In the genomic region with DNA sequence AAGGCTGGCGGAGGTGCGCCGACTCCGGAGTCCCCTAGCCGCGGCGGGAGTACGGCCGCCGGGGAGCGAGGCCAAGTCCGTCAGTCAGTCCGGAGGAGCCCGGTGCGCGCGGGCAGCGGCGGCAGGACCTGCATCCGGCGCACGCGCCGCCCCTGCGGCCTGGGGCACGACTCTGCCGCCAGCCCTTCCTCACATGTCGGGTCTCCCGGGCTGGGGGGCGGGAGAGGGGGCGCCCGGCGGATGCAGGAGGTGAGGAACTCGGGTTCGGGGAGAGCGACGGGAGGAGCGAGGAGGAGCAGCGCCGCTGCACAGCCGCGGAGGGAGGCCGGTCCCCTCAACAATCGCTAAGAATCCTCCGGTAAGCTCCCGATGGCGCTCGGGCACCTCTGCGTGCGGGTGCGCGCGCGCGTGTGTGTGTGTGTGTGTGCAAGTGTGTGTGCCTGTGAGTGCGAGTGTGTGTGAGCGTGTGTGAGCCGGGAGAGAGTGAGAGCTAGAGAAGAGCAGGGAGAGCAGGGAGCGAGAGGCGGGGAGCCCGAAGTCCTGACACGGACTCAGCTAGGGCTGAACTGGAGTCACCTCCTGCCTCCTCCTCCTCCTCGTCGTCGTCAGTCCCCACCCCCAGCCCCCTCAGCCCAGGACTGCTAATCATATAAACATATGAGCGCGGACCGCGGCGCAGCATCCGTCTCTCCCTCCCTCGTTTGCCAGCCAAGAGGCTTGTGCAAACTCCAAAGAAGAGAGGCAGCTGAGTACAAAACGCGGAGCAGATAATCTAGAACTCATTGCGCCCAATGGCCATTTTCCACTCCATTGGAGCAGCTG, we compare ENCODE assay signal across 7 mouse cellular contexts. TPM values are rescaled to one million over a fixed set of nuclear protein-coding genes. Genes with fewer than 3 reads are reported as not detected.
DNase-seq lines count a peak whose midpoint lies in the region; ATAC-seq and TF ChIP-seq lines count a peak whose summit lies in the region.

No protein-coding gene starts in this region.

- peak; percentile 83 for ATAC-seq in heart, embryonic 11.5 days (replicated peaks; ENCODE audit: insufficient number of reproducible peaks, low FRiP score, low TSS enrichment)
- peak; percentile 92 for ATAC-seq in kidney, embryonic 16.5 days (ENCODE audit: low FRiP score, low TSS enrichment)
- ATAC-seq in monocyte, adult 5-6 weeks (replicated peaks; ENCODE audit: insufficient number of reproducible peaks, low FRiP score, low TSS enrichment, poor library complexity, severe bottlenecking): peak; percentile 32; the same call in 1 of the 2 replicates
- ATAC-seq in stomach, embryonic 15.5 days (ENCODE audit: insufficient read depth, low FRiP score, low read depth): peak; percentile 89

- DNase-seq in brain, embryonic 14.5 days (ENCODE audit: low read depth): peak; percentile 98
- DNase-seq in fat pad, adult 2 months (ENCODE audit: extremely low read depth, low read depth, low spot score): peak; percentile 42
- DNase-seq in liver, adult 2 months (ENCODE audit: extremely low read depth, low read depth, low spot score): peak; percentile 86

- peak overlapping the region; percentile 88 for H3K4me3 ChIP-seq in heart, embryonic 11.5 days (ENCODE audit: low read depth, low read length)
- H3K4me3 ChIP-seq in kidney, embryonic 16.5 days (ENCODE audit: low read length): peak overlapping the region; percentile 98
- H3K4me3 ChIP-seq in liver, adult 2 months (ENCODE audit: insufficient read depth, low read depth, low read length): peak overlapping the region; percentile 64
- peak overlapping the region; percentile 90 for H3K4me3 ChIP-seq in stomach, embryonic 15.5 days (replicated peaks)

- TF ChIP-seq POLR2A in brain, embryonic 14.5 days (IDR thresholded peaks at IDR 0.05; ENCODE audit: borderline replicate concordance, extremely low read depth, insufficient read depth, insufficient read length, poor library complexity, severe bottlenecking): peak; percentile 23; the same call in 1 of the 2 replicates
- TF ChIP-seq POLR2A in liver, adult 2 months (IDR thresholded peaks at IDR 0.05; ENCODE audit: extremely low read depth, insufficient read depth, low read length): peak; percentile 82

- H3K27me3 ChIP-seq in heart, embryonic 11.5 days (ENCODE audit: control insufficient read depth, insufficient read depth, low read length): no peaks in the 10 kb centered on the region
- H3K27me3 ChIP-seq in kidney, embryonic 16.5 days (ENCODE audit: insufficient read depth, low read length): no peaks in the 10 kb centered on the region
- H3K27me3 ChIP-seq in liver, adult 2 months (ENCODE audit: control insufficient read depth, insufficient read depth, low read length): no peaks in the 10 kb centered on the region
- no peaks in the 10 kb centered on the region for H3K27me3 ChIP-seq in stomach, embryonic 15.5 days (replicated peaks)

- WGBS in heart, embryonic 11.5 days (ENCODE audit: insufficient replicate concordance): under 1% methylated on average over 73 of the region's 75 CpGs
- WGBS in kidney, embryonic 16.5 days: under 1% methylated on average over 69 of the region's 75 CpGs
- under 1% methylated on average over 75 of the region's 75 CpGs for WGBS in liver, adult 2 months
- whole genome bisulfite sequencing in stomach, embryonic 15.5 days: under 1% methylated on average over 73 of the region's 75 CpGs

- peaks cover 26% of the 10 kb centered on the region for H3K79me2 ChIP-seq in liver, adult 2 months (ENCODE audit: control insufficient read depth, insufficient read depth, low read length)

- no peaks in the 10 kb centered on the region for H3K9me3 ChIP-seq in heart, embryonic 11.5 days (replicated peaks; ENCODE audit: control insufficient read depth, low read length)
- no peaks in the 10 kb centered on the region for H3K9me3 ChIP-seq in kidney, embryonic 16.5 days (ENCODE audit: low read length)
- no peaks in the 10 kb centered on the region for H3K9me3 ChIP-seq in stomach, embryonic 15.5 days

- peak overlapping the region; percentile 98 for H3K27ac ChIP-seq in heart, embryonic 11.5 days (ENCODE audit: low read depth, low read length)
- H3K27ac ChIP-seq in kidney, embryonic 16.5 days (ENCODE audit: low read length): peak overlapping the region; percentile 100
- peak overlapping the region; percentile 86 for H3K27ac ChIP-seq in liver, adult 2 months (replicated peaks; ENCODE audit: insufficient read depth, low read depth, low read length)
- peak overlapping the region; percentile 100 for H3K27ac ChIP-seq in stomach, embryonic 15.5 days

- H3K4me2 ChIP-seq in heart, embryonic 11.5 days: peak overlapping the region; percentile 93
- peak overlapping the region; percentile 82 for H3K4me2 ChIP-seq in kidney, embryonic 16.5 days (replicated peaks; ENCODE audit: low read depth, low read length)
- peak overlapping the region; percentile 76 for H3K4me2 ChIP-seq in stomach, embryonic 15.5 days

- no peaks in the 10 kb centered on the region for H3K36me3 ChIP-seq in heart, embryonic 11.5 days (ENCODE audit: control insufficient read depth, insufficient read depth, low read length)
- no peaks in the 10 kb centered on the region for H3K36me3 ChIP-seq in kidney, embryonic 16.5 days (ENCODE audit: insufficient read depth, low read length)
- H3K36me3 ChIP-seq in liver, adult 2 months (ENCODE audit: control insufficient read depth, insufficient read depth, low read length): no peaks in the 10 kb centered on the region
- no peaks in the 10 kb centered on the region for H3K36me3 ChIP-seq in stomach, embryonic 15.5 days

- H3K4me1 ChIP-seq in heart, embryonic 11.5 days (ENCODE audit: control insufficient read depth, insufficient read depth, low read length): peaks cover 16% of the 10 kb centered on the region
- H3K4me1 ChIP-seq in kidney, embryonic 16.5 days (ENCODE audit: insufficient read depth, low read length): peaks cover 26% of the 10 kb centered on the region
- peaks cover 9% of the 10 kb centered on the region for H3K4me1 ChIP-seq in liver, adult 2 months (ENCODE audit: control insufficient read depth, insufficient read depth, low read length)
- H3K4me1 ChIP-seq in stomach, embryonic 15.5 days: 0 out of 2 replicates have a peak, but pooled peaks cover 4% of the 10 kb centered on the region

- TF ChIP-seq CTCF in brain, embryonic 14.5 days (IDR thresholded peaks at IDR 0.05; ENCODE audit: borderline replicate concordance, extremely low read depth, insufficient read depth, insufficient read length): no peak
- TF ChIP-seq CTCF in liver, adult 2 months (IDR thresholded peaks at IDR 0.05; ENCODE audit: low read depth, low read length): no peak

- H3K9ac ChIP-seq in heart, embryonic 11.5 days (ENCODE audit: low read depth, low read length): peak overlapping the region; percentile 91
- H3K9ac ChIP-seq in kidney, embryonic 16.5 days (replicated peaks; ENCODE audit: low read length): peak overlapping the region; percentile 98
- H3K9ac ChIP-seq in liver, adult 2 months (ENCODE audit: low read depth, low read length): peak overlapping the region; percentile 92
- H3K9ac ChIP-seq in stomach, embryonic 15.5 days: peak overlapping the region; percentile 90

RNA-seq across cellular contexts. Expression of gene Adgrl2, which starts 1.1 kb away (rescaled TPM):
- 237 and 262 TPM in 2 replicates for polyA plus RNA-seq in brain, embryonic 14.5 days (2012; rRNA removed)
- polyA plus RNA-seq in heart, embryonic 11.5 days (2014; fragmentation: Nextera tagmentation; extraction: Ambion mirVana): 37.3 and 38.7 TPM in 2 replicates
- 49.9 and 55.1 TPM in 2 replicates for polyA plus RNA-seq in kidney, embryonic 16.5 days (2015; fragmentation: Nextera tagmentation; extraction: Ambion mirVana)
- 27.9 and 34.6 TPM in 2 replicates for total RNA-seq in liver, adult 2 months (2014; rRNA removed)
- 22.8 and 26.2 TPM in 2 replicates for polyA plus RNA-seq in liver, adult 2 months (2012; rRNA removed)
- total RNA-seq in monocyte, adult 5-6 weeks (2017): 0.10 to 1.5 TPM (median 0.75 TPM) in 3 replicates
- polyA plus RNA-seq in stomach, embryonic 15.5 days (2015; fragmentation: Nextera tagmentation; extraction: Ambion mirVana): 46.2 and 47.7 TPM in 2 replicates

Comparison
In these comparisons a context has a peak if more than half of its experiments do, and no peak if none do; other contexts are left out.
1. Peak in every context shown above with its lines: DNase-seq, ATAC-seq, H3K4me3 ChIP-seq and H3K27ac ChIP-seq.
2. DNase-seq: peak in every context shown above with its lines; median percentile 98 in brain, embryonic 14.5 days; 86 in liver, adult 2 months; 42 in fat pad, adult 2 months.
3. ATAC-seq: peak in every context shown above with its lines; median percentile 92 in kidney, embryonic 16.5 days; 89 in stomach, embryonic 15.5 days; 83 in heart, embryonic 11.5 days; 32 in monocyte, adult 5-6 weeks.